Mouse (Mus musculus) heart, embryonic 15.5 days (tissue): ENCODE results near the gene Crybb2. TPM values are rescaled to one million over a fixed set of nuclear protein-coding genes. Genes with fewer than 3 reads are reported as not detected.

Experiments used
- ATAC-seq: fragments of 200-750 bp; cut with Nextera tagmentation; replicated peaks from 2 replicates; pipeline ENCODE4 v1.8.0; 2017; ENCODE audit warnings: low read depth, moderate TSS enrichment; ENCODE audit not compliant: insufficient number of reproducible peaks, insufficient read depth, low FRiP score
- H3K27ac ChIP-seq: fragments of 300-500 bp; sonication (generic); 2 replicates; pipeline ENCODE4 v1.5.1; 2015; ENCODE audit warnings: mild to moderate bottlenecking, inconsistent platforms
- H3K27me3 ChIP-seq: fragments of 300-500 bp; sonication (generic); 2 replicates; pipeline ENCODE4 v1.6.1; 2015; ENCODE audit warnings: inconsistent platforms
- H3K36me3 ChIP-seq: fragments of 300-500 bp; sonication (generic); 2 replicates; pipeline ENCODE4 v1.6.1; 2015; ENCODE audit warnings: mild to moderate bottlenecking, inconsistent platforms
- H3K4me1 ChIP-seq: fragments of 300-500 bp; sonication (generic); replicated peaks from 2 replicates; pipeline ENCODE4 v1.6.1; 2015; ENCODE audit warnings: inconsistent platforms
- H3K4me2 ChIP-seq: fragments of 300-500 bp; sonication (generic); 2 replicates; pipeline ENCODE4 v1.6.1; 2015; ENCODE audit warnings: inconsistent platforms, mild to moderate bottlenecking, moderate library complexity
- H3K4me3 ChIP-seq: fragments of 300-500 bp; sonication (generic); 2 replicates; pipeline ENCODE4 v1.5.1; 2015; ENCODE audit warnings: mild to moderate bottlenecking, inconsistent platforms
- H3K9ac ChIP-seq: fragments of 300-500 bp; sonication (generic); 2 replicates; pipeline ENCODE4 v1.6.1; 2015; ENCODE audit warnings: mild to moderate bottlenecking, inconsistent platforms
- H3K9me3 ChIP-seq: fragments of 300-500 bp; sonication (generic); replicated peaks from 2 replicates; pipeline ENCODE4 v1.6.1; 2016; ENCODE audit warnings: inconsistent platforms
- WGBS: fragments of 180-500 bp; shearing (Covaris S2); methylation state at CpG from one replicate; pipeline ENCODE4 v1.1.7; 2015; ENCODE audit warnings: mixed read lengths; 5-methylcytosine and 5-hydroxymethylcytosine counted together
- polyA plus RNA-seq: library from polyadenylated mRNA; unstranded; fragments of >200 nt; fragmentation: Nextera tagmentation; extraction: Ambion mirVana; gene quantifications from 2 replicates; pipeline ENCODE4 v1.2.1, GENCODE M21; 2015

Crybb2 gene
- polyA plus RNA-seq, 1 experiment from 2014 or later, result not detected

GRCm38 (mm10) chr5:113031201-113031754 is 38.6 kb downstream of the Crybb2 start:
- Histone ChIP-seq H3K9me3 (no peaks in the 10 kb centered on the region), H3K4me2 (no peak overlapping the region), H3K9ac (no peak overlapping the region), H3K27me3 (0 out of 2 replicates have a peak, but pooled peaks cover 3% of the 10 kb centered on the region), H3K4me1 (peaks cover 21% of the 10 kb centered on the region), H3K36me3 (no peaks in the 10 kb centered on the region), H3K4me3 (no peak overlapping the region), H3K27ac (no peak overlapping the region)
- ATAC-seq, result no peak
- WGBS, result 71% methylated on average over 15 of the region's 15 CpGs

- H3K4me3 ChIP-seq, result no peak overlapping the region
- no peak overlapping the region for H3K9ac ChIP-seq
- WGBS, result 55% methylated on average over 3 of the region's 3 CpGs
- no peak overlapping the region for H3K4me2 ChIP-seq
- 0 out of 2 replicates have a peak, but pooled peaks cover 3% of the 10 kb centered on the region for H3K27me3 ChIP-seq
- no peaks in the 10 kb centered on the region for H3K36me3 ChIP-seq
- H3K27ac ChIP-seq, result no peak overlapping the region
- H3K9me3 ChIP-seq, result no peaks in the 10 kb centered on the region
- peaks cover 10% of the 10 kb centered on the region for H3K4me1 ChIP-seq
- no peak for ATAC-seq
Measured at GRCm38 (mm10) chr5:113030082-113030481, 39.8 kb downstream of the Crybb2 start.

- WGBS, result 71% methylated on average over 5 of the region's 5 CpGs
- no peak overlapping the region for H3K27ac ChIP-seq
- H3K9me3 ChIP-seq, result no peaks in the 10 kb centered on the region
- no peak overlapping the region for H3K4me2 ChIP-seq
- no peaks in the 10 kb centered on the region for H3K36me3 ChIP-seq
- 0 out of 2 replicates have a peak, but pooled peaks cover under 1% of the 10 kb centered on the region for H3K27me3 ChIP-seq
- peaks cover 11% of the 10 kb centered on the region for H3K4me1 ChIP-seq
- no peak overlapping the region for H3K9ac ChIP-seq
- H3K4me3 ChIP-seq, result no peak overlapping the region
- no peak for ATAC-seq
Measured at GRCm38 (mm10) chr5:113026706-113027105, 43.2 kb downstream of the Crybb2 start.

GRCm38 (mm10) chr5:113024154-113024764 is 45.7 kb downstream of the Crybb2 start:
- no peaks in the 10 kb centered on the region for H3K9me3 ChIP-seq
- ATAC-seq, result peak; percentile 32; the same call in 1 of the 2 replicates
- 25% methylated on average over 18 of the region's 18 CpGs for WGBS
- H3K27ac ChIP-seq, result no peak overlapping the region; the same call in 1 of the 2 replicates
- H3K4me2 ChIP-seq, result peak overlapping the region; percentile 34
- no peak overlapping the region for H3K9ac ChIP-seq
- H3K4me3 ChIP-seq, result no peak overlapping the region
- peaks cover 11% of the 10 kb centered on the region for H3K4me1 ChIP-seq
- no peaks in the 10 kb centered on the region for H3K27me3 ChIP-seq
- no peaks in the 10 kb centered on the region for H3K36me3 ChIP-seq

GRCm38 (mm10) chr5:113018190-113018589 is 51.7 kb downstream of the Crybb2 start:
- WGBS, result 34% methylated on average over 8 of the region's 8 CpGs
- Histone ChIP-seq H3K9ac (no peak overlapping the region), H3K4me1 (peaks cover 32% of the 10 kb centered on the region), H3K27me3 (no peaks in the 10 kb centered on the region), H3K9me3 (no peaks in the 10 kb centered on the region), H3K4me2 (0 out of 2 replicates have a peak overlapping the region, but pooled peaks have one; percentile 13), H3K4me3 (no peak overlapping the region), H3K36me3 (no peaks in the 10 kb centered on the region), H3K27ac (peak overlapping the region; percentile 45; the same call in 1 of the 2 replicates)
- ATAC-seq, result no peak

GRCm38 (mm10) chr5:113017004-113017403 is 52.9 kb downstream of the Crybb2 start:
- Histone ChIP-seq H3K4me2 (no peak overlapping the region), H3K27me3 (no peaks in the 10 kb centered on the region), H3K9ac (no peak overlapping the region), H3K4me3 (no peak overlapping the region), H3K27ac (no peak overlapping the region), H3K4me1 (peaks cover 37% of the 10 kb centered on the region), H3K9me3 (no peaks in the 10 kb centered on the region), H3K36me3 (no peaks in the 10 kb centered on the region)
- WGBS, result 88% methylated on average over 1 of the region's 1 CpGs
- no peak for ATAC-seq

DNA sequence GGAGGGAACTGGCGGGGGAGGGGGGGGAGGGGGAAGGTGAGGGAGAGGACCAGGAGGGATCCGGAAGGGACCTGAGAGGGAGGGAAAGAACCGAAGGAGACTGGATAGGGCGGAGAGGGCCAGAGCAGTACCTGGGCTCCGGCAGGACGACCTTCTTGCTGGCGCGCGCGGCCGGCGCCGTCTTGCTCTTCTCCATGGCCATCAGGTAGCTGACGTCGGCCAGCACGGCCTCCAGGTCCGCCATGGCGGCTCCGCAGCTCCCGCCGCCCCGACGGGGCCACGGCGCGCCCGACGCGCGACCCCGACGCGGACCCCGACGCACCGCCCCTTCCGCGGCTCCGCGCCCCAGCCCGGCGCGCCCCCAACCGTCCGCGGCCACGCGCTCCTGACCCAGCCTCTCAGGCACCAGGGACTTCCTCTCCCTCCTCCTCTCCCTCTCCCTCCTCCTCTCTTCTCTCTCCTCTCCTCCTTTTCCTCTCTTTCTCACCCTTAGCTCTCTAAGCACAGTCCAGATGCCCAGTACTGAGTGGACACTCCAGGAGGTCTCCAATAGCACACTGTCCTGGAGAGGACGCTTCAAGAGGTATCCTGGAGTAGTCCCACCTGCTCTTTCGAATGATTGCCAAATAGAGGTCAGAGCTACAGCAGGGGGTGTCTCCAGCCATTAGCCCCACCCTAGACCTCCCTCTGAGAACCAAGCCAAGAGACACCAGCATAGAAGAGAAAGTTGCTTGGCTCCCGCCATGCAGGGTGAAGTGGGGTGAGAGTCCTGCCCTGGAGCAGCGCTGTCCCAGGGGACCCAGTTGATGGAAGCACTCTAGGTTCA is 54.5 kb downstream of the Crybb2 start, which contains the start of gene Grk3:
Gene Grk3 (minus strand): TSS at position 556 of the 826 bp plus-strand sequence.
- WGBS, result 4% methylated on average over 37 of the region's 52 CpGs
- ATAC-seq, result peak; percentile 85

DNA sequence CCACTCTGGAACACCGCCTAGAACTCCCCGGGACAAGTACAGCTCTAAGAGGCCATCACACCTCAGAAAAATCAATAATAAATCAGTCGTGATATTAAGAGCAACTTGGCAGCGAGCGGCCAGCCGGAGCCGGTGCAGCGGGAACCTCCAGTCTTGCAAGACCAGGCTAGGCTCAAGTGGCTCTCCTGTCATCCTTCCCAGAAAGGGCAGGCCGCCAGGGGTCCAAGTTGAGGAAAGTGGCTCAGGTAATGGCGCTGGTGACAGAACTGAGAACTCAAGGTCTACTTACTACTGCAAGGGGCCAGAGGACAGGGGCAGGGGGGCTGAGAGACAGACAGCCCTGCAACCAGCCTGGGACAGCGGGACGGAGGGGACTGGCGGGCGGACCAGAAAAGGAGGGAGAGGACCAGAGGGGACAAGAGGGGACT is 55.1 kb downstream of the Crybb2 start:
- ATAC-seq, result peak; percentile 51
- H3K4me1 ChIP-seq, result peaks cover 42% of the 10 kb centered on the region

More for the DNA sequence above, 54.5 kb downstream of the Crybb2 start, which contains the start of gene Grk3:
- Histone ChIP-seq H3K4me3 (peak within 1 kb of the TSS; percentile 74), H3K27me3 (no peaks in the 10 kb centered on the region), H3K4me1 (peaks cover 38% of the 10 kb centered on the region), H3K36me3 (no peaks in the 10 kb centered on the region), H3K9ac (peak within 1 kb of the TSS; percentile 71), H3K9me3 (no peaks in the 10 kb centered on the region), H3K27ac (peak within 1 kb of the TSS; percentile 83), H3K4me2 (peak within 1 kb of the TSS; percentile 76)

GRCm38 (mm10) chr5:113014111-113014807 is 55.7 kb downstream of the Crybb2 start:
- WGBS, result 39% methylated on average over 16 of the region's 16 CpGs
- H3K4me1 ChIP-seq, result peaks cover 48% of the 10 kb centered on the region
- ATAC-seq, result no peak

More for the DNA sequence above, 55.1 kb downstream of the Crybb2 start:
- Histone ChIP-seq H3K27me3 (no peaks in the 10 kb centered on the region), H3K36me3 (no peaks in the 10 kb centered on the region), H3K4me2 (peak overlapping the region; percentile 76), H3K27ac (peak overlapping the region; percentile 83), H3K9me3 (no peaks in the 10 kb centered on the region), H3K4me3 (peak overlapping the region; percentile 74), H3K9ac (peak overlapping the region; percentile 71)
- under 1% methylated on average over 14 of the region's 14 CpGs for WGBS

GRCm38 (mm10) chr5:113011926-113012325 is 58.0 kb downstream of the Crybb2 start:
- Histone ChIP-seq H3K36me3 (no peaks in the 10 kb centered on the region), H3K9me3 (no peaks in the 10 kb centered on the region), H3K27me3 (no peaks in the 10 kb centered on the region), H3K4me3 (no peak overlapping the region), H3K4me2 (no peak overlapping the region), H3K27ac (no peak overlapping the region), H3K9ac (no peak overlapping the region), H3K4me1 (peaks cover 52% of the 10 kb centered on the region)
- ATAC-seq, result no peak
- 76% methylated on average over 10 of the region's 10 CpGs for WGBS

More at GRCm38 (mm10) chr5:113014111-113014807, 55.7 kb downstream of the Crybb2 start:
- no peaks in the 10 kb centered on the region for H3K27me3 ChIP-seq
- peak overlapping the region; percentile 71 for H3K9ac ChIP-seq
- H3K27ac ChIP-seq, result peak overlapping the region; percentile 83
- H3K36me3 ChIP-seq, result no peaks in the 10 kb centered on the region
- peak overlapping the region; percentile 76 for H3K4me2 ChIP-seq
- H3K4me3 ChIP-seq, result peak overlapping the region; percentile 74
- no peaks in the 10 kb centered on the region for H3K9me3 ChIP-seq
